Mouse (Mus musculus) adrenal gland (tissue): Measurements from ENCODE around the gene 2310011J03Rik.
"Not testable (repeated sequence)": the region's sequence is repeated elsewhere in the genome, so short reads cannot be mapped to it uniquely, and the experiment has no call there.

ENCODE experiments used
- intact Hi-C: fragments of 180-260 bp; cut with DNase I; formaldehyde crosslinking; loops from one replicate; pipeline ENCODE4 v1.15.1; 2025
- long read RNA-seq, 2 experiments: library from polyadenylated mRNA; unstranded; transcript quantifications; one replicate each; pipeline ENCODE4 v2.0.0; 2020; ENCODE audit warnings: borderline replicate concordance in 1 of 2; ENCODE audit not compliant: insufficient replicate concordance in 1 of 2

2310011J03Rik gene
- long read RNA-seq, experiment 1, transcript 2310011J03Rik-201 (2 exons, 1,649 nt): major isoform, 39 of 41 reads
- long read RNA-seq, experiment 1, partial matches to known transcripts: 0 of 41 reads
- long read RNA-seq, experiment 1, other reads (novel, unspliced or antisense): 2 of 41 reads
- long read RNA-seq, experiment 2, transcript 2310011J03Rik-201 (2 exons, 1,649 nt): major isoform, 38 of 44 reads
- long read RNA-seq, experiment 2, partial matches to known transcripts: 0 of 44 reads
- long read RNA-seq, experiment 2, other reads (novel, unspliced or antisense): 6 of 44 reads

DNA sequence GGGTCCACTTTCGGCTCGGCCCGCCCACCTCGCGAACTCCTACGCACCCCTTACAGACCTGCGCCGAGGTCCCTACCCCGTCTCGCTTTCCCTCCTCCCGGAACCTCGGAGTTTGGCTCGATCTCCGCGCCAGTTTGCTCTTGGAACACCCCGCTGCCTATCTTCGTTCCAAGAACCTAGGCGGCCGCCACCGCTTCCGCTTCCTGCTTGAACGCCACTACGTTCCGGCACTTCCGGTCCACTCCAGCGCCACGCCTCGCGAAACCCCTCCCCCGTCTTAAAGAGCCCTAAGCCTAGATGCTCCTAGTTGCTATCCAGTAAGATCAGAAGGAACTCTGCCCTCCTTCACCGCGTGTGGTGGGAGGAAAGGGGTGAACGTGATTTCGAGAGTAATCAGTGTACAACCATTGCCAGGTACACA, at the start of gene 2310011J03Rik:
Gene 2310011J03Rik, minus strand, starts transcription at position 198 of the 421 bp plus-strand sequence.
- intact Hi-C loops: no loop called here

GRCm38 (mm10) chr10:80368392-80368791, 48.1 kb upstream of the 2310011J03Rik start:
- intact Hi-C loops: no loop called here

- intact Hi-C loops: no loop called here
These were observed 47.6 kb upstream of the 2310011J03Rik start for GRCm38 (mm10) chr10:80367954-80368353.

DNA sequence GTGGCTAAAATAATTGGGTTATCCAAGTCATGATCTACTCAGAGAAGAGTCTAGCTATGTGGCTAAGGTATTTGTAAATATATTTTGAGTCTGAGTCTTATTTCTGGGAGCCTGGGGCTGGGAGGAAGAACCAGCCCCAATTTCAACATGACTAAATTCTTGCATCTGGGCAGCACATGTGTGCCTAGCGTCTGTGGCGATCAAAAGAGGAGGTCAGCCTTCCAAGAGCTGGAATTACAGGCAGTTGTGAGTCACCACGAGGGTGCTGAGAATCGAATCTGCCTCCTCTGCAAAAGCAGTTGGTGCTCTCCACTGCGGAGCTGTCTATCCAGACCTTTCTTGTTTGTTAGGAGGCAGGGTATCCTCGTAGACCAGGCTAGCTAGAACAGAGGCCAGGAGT, 45.4 kb upstream of the 2310011J03Rik start:
- intact Hi-C loops: no loop called here

DNA sequence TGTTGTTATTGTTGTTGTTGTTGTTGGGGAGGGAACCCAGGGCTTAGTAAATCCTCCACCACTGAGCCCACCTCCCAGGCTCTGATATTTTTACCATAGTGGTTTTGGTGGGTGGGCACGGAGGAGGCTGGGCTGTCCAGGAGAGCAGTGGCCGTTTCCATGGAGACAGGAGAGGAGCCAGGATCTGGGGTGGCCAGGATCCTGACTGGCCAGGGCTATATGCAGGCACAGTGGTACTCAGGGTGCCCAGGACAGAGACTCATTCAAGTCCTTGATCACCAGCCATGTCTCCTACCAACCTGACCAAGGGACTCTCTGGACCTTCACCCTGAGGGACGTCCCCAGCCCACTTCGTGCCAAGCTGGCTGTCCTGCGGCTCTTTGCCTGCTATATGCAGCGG, 43.4 kb upstream of the 2310011J03Rik start:
- intact Hi-C loops: no loop called here

DNA sequence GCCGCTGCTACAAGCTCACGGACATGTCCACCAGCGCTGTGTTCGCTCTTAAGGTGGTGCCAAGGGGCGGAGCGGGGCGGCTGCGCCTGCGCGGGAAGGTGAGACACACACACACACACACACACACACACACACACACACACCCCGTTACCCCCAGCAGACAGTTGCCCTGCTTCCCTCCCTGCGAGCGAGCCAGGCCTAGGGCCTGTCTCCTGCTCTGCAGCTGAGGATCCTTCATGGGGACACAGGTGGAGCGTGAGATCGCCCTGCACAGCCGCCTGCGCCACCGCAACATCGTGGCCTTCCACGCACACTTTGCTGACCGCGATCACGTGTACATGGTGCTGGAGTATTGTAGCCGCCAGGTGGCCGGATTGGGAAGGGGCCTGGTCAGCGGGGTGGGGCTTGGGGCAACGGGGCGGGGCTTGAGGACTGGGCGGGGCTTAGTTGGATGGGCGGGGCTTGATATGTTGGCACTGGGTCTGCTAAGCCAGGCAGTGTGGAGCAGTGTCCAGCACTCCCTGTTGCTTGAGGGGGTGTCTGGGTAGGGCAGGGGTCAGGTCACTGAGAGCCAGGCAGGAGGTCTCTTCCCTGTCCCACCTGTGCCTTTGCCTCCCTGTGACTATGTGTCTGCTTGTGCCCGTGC, 37.8 kb upstream of the 2310011J03Rik start:
- intact Hi-C loops: no loop called here

GRCm38 (mm10) chr10:80357336-80357735, 37.0 kb upstream of the 2310011J03Rik start:
- intact Hi-C loops: no loop called here

- intact Hi-C loops: no loop called here
These were observed 36.4 kb upstream of the 2310011J03Rik start for GRCm38 (mm10) chr10:80356737-80357136.

DNA sequence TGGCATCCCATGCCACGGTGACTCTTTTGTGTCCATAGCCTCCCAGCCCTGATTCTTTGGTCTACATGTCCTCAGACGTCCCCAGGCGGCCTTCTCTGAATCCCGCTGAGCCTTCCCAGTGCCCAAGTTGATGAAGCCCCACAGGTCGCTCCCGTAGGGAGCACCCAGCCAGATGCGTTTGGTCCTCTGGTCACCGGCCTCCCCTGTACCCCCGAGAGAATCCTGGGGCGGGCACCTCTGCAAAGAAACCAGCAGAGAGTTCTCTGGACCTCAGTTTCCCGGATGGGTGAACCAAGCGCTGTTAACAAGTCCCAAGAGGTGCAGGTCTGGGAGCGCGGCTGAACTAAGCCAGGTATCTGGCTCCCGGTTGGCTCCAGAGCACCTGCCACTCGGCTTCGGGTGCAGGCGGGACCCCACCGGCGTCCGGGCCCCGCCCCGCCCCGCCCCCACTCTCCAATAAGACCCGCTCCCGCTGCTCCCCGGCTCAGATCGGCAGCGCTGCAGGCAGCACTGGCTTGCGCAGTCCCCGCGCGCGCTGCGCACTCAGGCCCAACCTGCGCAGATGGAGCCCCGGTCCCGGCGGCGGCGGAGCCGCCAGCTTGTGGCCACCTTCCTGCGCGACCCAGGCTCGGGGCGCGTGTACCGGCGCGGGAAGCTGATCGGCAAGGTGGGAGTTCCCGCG, 35.8 kb upstream of the 2310011J03Rik start, which contains the start of gene Plk5:
Gene Plk5, plus strand, starts transcription at position 459 of the 682 bp plus-strand sequence.
- intact Hi-C loops: no loop called here

- intact Hi-C loops: no loop called here
These were observed 35.1 kb upstream of the 2310011J03Rik start for GRCm38 (mm10) chr10:80355431-80355830.

GRCm38 (mm10) chr10:80352727-80353126, 32.4 kb upstream of the 2310011J03Rik start:
- intact Hi-C loops: no loop called here

- intact Hi-C loops: loop anchor here (2.0 kb wide), 1 partner anchor 23 kb away; no protein-coding TSS in a partner anchor
These were observed 31.6 kb upstream of the 2310011J03Rik start for GRCm38 (mm10) chr10:80351896-80352295.

GRCm38 (mm10) chr10:80350292-80350691, 30.0 kb upstream of the 2310011J03Rik start:
- intact Hi-C loops: loop anchor here (2.0 kb wide), 1 partner anchor 25 kb away; no protein-coding TSS in a partner anchor

DNA sequence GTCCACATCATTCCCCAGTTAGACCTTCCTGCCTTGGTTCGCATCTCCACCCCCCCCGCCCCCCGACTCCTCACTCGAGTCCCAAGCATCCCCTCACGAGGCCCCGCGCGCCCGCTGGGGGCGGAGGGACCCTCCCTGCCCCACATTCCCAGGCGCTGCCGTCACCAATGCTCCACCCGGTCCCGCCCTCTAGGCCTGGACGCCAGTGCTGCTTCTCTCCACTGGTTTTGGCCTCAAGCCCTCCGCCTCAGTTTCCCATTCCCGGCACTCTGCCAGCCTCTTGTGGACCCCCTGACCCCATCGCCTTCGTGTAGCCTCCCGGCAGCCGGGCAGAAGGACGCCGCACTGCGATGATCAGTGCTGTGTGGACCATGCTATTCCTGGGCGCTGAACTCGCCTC, 28.6 kb upstream of the 2310011J03Rik start:
- intact Hi-C loops: loop anchor here (2.0 kb wide), 1 partner anchor 54 kb away; the partner anchor contains the start of gene Apc2

- intact Hi-C loops: loop anchor here (2.0 kb wide), 1 partner anchor 54 kb away; the partner anchor contains the start of gene Apc2
These were observed 28.0 kb upstream of the 2310011J03Rik start, which contains the start of gene Adamtsl5 for GRCm38 (mm10) chr10:80348244-80348781. Gene Adamtsl5, minus strand, starts transcription at chr10:80348412.

DNA sequence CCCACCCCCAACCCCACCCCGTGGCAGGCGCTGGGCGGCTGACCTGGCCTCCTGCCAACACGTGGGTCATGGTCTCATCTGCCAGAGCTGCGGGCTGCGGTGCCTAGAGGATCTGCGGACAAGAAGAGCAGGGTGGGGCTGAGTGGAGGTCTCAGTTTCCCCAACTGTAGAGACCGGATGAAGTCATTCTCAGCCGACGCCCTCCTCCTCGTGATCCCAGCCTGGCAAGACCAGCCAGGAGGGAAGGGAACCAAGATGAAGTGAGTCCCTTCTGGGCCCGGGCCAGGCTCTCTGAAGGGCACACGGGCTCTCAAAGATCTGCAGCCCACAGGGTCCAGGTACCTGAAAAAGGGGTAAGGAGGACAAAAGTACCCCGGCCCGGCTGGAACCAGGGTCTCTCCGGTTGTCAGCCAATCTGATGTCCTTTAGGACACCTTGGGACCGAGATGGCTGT, 27.2 kb upstream of the 2310011J03Rik start:
- intact Hi-C loops: no loop called here

GRCm38 (mm10) chr10:80345929-80346328, 25.6 kb upstream of the 2310011J03Rik start:
- intact Hi-C loops: not testable (repeated sequence)

DNA sequence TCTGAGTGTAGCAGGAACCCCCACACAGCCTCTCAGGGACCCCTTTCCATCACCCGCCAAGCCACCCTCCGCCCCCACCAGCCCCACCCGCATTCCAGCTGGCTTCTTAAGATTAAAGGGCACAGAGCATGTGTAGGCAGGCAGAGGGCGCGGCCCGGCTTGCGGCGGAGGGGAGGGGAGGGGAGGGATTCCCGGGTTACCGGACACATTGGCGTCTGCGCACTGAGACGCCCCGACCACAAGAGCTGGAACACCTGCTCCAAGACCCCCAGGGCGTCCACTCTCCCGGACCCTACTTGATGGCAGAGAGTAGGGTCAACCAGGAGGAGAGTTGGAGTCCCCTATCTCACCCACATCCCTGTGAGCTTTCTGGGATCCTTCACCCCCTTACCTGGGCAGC, 24.8 kb upstream of the 2310011J03Rik start:
- intact Hi-C loops: no loop called here

- intact Hi-C loops: no loop called here
These were observed 23.9 kb upstream of the 2310011J03Rik start for GRCm38 (mm10) chr10:80344131-80344661.

DNA sequence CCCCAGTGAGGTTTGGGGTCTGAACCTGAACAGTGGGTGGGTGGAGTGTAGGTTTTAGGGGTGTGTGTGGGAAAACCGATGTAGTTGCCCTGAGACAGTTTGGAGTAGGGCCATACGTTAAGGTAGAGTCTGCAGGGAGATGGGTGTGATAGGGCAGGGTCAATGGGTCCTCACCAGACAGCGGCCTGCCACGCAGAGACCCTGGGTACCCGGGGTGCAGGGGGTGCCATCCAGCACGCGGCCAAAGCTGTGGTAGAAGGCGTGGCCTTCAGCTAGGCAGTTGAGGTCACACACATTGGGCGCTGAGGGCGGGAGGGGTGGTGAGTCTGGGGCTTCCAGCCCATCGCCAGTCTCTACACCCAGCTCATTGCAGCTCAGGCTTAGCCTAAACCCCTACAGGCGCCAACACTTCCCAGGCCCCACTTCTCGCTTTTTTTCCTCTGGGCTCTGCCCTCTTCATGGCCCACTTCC, 23.1 kb upstream of the 2310011J03Rik start:
- intact Hi-C loops: no loop called here
